Mouse (Mus musculus) brain, embryonic 14.5 days (tissue): ENCODE measurements around the gene Phf21b. TPM values are rescaled to one million over a fixed set of nuclear protein-coding genes. Genes with fewer than 3 reads are reported as not detected.

Source experiments
- DNase-seq: peaks from one replicate; pipeline ENCODE4 v3.0.0-alpha.2; 2011; ENCODE audit warnings: low read depth
- CTCF ChIP-seq: fragments of 200-500 bp; IDR thresholded peaks from 2 replicates; pipeline ENCODE4 v1.5.1; 2012; ENCODE audit warnings: inconsistent platforms, mild to moderate bottlenecking, moderate library complexity, borderline replicate concordance; ENCODE audit not compliant: insufficient read depth, insufficient read length; ENCODE audit errors: extremely low read depth
- POLR2A ChIP-seq: fragments of 200-500 bp; IDR thresholded peaks from 2 replicates; pipeline ENCODE4 v1.6.1; 2012; ENCODE audit warnings: mild to moderate bottlenecking, inconsistent platforms, borderline replicate concordance; ENCODE audit not compliant: poor library complexity, insufficient read depth, insufficient read length, severe bottlenecking; ENCODE audit errors: extremely low read depth
- polyA plus RNA-seq: library from polyadenylated mRNA; depleted of rRNA; stranded (reverse); fragments of >200 nt; gene quantifications from 2 replicates; pipeline ENCODE4 v1.2.3, GENCODE M21; 2012

The Phf21b gene
- polyA plus RNA-seq, 1 experiment = 105 TPM

GRCm38 (mm10) chr15:84828603-84829002, 27.2 kb downstream of the Phf21b start:
- TF ChIP-seq CTCF = no peak
- TF ChIP-seq POLR2A = no peak
- peak; percentile 54 for DNase-seq

DNA sequence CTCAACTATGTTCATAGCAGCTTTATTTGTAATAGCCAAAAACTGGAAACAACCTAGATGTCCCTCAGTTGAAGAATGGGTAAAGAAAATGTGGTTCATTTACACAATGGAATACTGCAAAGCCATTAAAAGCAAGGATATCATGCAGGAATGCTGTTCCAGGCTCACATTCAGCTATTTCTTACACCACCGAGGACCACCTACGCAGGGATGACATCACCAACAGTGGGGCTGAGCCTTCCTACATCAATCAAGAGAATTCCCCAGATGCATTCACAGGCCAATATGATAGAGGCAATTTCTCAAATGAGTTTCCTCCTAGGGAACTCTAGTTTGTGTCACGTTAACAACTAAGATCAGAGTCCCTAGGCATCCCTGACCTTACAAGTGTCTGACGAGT, 32.8 kb downstream of the Phf21b start:
- TF ChIP-seq CTCF = no peak
- no peak for TF ChIP-seq POLR2A

GRCm38 (mm10) chr15:84820811-84821210, 35.0 kb downstream of the Phf21b start:
- no peak for DNase-seq

More for the DNA sequence above, 32.8 kb downstream of the Phf21b start:
- no peak for DNase-seq

DNA sequence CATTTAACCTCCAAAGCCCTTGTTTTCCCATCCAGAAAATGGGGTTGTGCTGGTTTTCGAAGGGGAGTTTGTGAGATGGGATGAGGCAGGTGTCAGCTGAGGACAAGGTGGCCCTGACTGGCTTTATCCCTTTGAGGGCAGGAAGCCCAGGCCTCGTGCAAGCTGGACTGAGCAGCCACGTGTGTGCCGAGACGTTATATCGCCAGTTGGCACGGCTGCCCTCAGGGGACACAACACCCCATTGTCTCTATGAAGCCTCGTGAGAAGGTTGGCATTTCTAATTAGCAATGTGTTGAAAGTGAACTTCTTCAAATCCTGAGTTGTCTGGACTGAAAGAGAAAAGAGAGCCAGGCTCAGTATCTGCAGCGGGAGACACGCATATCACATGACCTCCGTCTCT, 37.6 kb downstream of the Phf21b start:
- DNase-seq = peak; percentile 70
- no peak for TF ChIP-seq POLR2A
- TF ChIP-seq CTCF = no peak

More at GRCm38 (mm10) chr15:84820811-84821210, 35.0 kb downstream of the Phf21b start:
- TF ChIP-seq POLR2A (no peak), CTCF (no peak)

- no peak for TF ChIP-seq POLR2A
- no peak for TF ChIP-seq CTCF
- DNase-seq = peak; percentile 47
Measured at GRCm38 (mm10) chr15:84817589-84817988, 38.3 kb downstream of the Phf21b start.

- TF ChIP-seq POLR2A (no peak), CTCF (no peak)
- peak; percentile 92 for DNase-seq
Measured at GRCm38 (mm10) chr15:84815171-84815570, 40.7 kb downstream of the Phf21b start.

- TF ChIP-seq CTCF (no peak), POLR2A (no peak)
- DNase-seq = peak; percentile 89
Measured at GRCm38 (mm10) chr15:84812831-84813357, 43.0 kb downstream of the Phf21b start.

- TF ChIP-seq POLR2A (no peak), CTCF (no peak)
- DNase-seq = no peak
Measured at GRCm38 (mm10) chr15:84811126-84811525, 44.7 kb downstream of the Phf21b start.

GRCm38 (mm10) chr15:84809275-84809952, 46.4 kb downstream of the Phf21b start:
- no peak for DNase-seq
- TF ChIP-seq POLR2A = no peak
- no peak for TF ChIP-seq CTCF

- peak; percentile 65 for DNase-seq
- TF ChIP-seq POLR2A (no peak), CTCF (peak; percentile 83)
Measured at GRCm38 (mm10) chr15:84803685-84804084, 52.2 kb downstream of the Phf21b start.

DNA sequence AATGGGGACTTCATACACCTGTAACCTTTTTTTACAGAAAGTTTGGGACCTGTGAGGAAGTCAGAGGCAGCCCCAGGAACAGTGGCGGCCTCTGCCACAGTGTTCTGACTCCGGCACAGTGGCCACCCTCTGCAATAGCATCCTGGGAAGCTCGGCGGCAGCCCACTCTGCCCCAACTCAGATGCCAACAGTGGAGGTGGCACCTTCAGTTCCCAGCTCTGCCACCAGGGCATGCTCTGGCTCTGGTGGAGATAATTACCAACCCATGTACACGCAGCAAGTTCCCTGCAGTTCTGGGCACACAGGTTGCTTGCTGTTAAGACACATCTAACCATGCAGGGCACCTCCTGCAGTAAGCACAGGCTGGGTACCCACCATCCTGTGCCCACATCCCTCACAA, 55.7 kb downstream of the Phf21b start:
- peak; percentile 62 for TF ChIP-seq CTCF
- no peak for TF ChIP-seq POLR2A
- DNase-seq = peak; percentile 53

- peak; percentile 71 for DNase-seq
- TF ChIP-seq POLR2A (no peak), CTCF (no peak)
Measured at GRCm38 (mm10) chr15:84793649-84794048, 62.2 kb downstream of the Phf21b start.
